Mouse (Mus musculus) right cerebral cortex, postnatal 4 days (tissue): ENCODE data around the gene Olfr492.

Source experiments
- DNase-seq: peaks from one replicate; pipeline ENCODE4 v3.0.0-alpha.2; 2022

The Olfr492 gene

DNA sequence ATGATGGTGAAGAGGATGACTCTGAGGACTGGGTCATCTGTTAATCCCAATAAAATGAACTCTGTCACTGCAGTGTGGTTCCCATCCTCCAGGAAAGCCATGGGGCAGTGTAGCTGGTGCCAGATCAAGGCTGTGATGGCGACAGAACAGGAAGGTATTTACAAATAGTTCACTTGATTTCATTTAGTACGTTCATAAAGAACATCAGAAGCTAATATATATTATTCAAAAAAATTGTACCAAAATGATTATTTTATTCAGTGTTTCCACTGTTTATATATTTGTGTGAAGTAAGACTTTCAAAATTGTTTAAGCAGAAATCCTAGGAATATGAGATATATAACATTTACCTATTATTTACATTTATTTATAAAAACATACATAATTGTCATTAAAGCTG lies at the start of gene Olfr492:
Gene Olfr492, minus strand, starts transcription at position 101 of the 400 bp plus-strand sequence.
- DNase-seq = no peak

DNA sequence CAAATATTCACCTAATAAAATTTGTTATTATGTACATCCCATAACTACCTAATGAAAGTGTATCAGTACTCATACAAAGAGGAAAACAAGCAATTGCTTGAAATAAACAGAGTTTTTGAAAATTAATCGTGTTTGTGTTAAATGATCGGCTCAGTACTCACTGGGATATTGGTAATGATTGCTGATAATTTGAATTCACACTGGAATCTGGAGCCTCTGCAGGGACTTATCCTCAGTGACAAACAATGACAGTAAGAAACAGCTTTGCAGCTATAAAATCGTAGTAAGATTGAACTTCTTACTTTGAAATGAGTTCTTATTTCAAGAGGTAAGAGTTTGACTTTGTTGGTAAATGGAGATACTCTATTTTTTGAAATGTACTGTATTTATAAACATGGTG lies 41.6 kb upstream of the Olfr492 start, which contains the start of gene Olfr494:
Gene Olfr494, plus strand, starts transcription at position 301 of the 400 bp plus-strand sequence.
- DNase-seq = no peak

DNA sequence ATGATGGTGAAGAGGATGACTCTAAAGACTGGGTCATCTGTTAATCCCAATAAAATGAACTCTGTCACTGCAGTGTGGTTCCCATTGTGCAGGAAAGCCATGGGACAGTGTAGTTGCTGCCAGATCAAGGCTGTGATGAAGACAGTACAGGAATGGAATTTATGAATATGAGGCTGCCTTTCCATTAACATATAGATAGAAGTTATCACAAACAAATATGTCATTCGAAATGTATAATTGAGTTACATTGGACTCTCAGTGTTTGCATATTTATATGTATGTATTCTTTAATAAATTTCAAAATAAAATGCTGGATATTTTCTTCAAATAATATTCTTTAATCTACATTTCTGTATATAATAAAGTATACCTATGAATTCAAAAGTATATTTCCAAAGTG lies 23.4 kb upstream of the Olfr492 start, which contains the start of gene Olfr493:
Gene Olfr493, minus strand, starts transcription at position 101 of the 400 bp plus-strand sequence.
- DNase-seq = no peak

DNA sequence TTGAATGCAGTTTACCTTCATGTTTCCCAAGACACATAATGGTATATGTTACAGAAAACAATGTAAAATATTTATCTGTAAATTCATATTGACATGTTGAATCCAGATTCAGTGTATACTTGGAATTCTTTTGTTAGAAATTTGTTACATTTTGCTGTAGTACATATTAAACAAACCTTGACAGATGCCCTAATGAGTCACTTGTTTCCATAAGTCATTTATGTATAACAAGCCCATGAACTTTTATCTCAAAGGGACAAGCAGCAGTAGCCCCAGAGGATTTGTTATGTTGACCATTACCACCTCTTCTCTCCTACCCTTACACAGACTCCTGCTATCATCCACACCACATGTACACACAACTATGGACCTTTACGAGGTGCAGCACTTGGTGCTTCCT lies 10.3 kb downstream of the Olfr492 start, which contains the start of gene Olfr491:
Gene Olfr491, plus strand, starts transcription at position 301 of the 400 bp plus-strand sequence.
- no peak for DNase-seq

DNA sequence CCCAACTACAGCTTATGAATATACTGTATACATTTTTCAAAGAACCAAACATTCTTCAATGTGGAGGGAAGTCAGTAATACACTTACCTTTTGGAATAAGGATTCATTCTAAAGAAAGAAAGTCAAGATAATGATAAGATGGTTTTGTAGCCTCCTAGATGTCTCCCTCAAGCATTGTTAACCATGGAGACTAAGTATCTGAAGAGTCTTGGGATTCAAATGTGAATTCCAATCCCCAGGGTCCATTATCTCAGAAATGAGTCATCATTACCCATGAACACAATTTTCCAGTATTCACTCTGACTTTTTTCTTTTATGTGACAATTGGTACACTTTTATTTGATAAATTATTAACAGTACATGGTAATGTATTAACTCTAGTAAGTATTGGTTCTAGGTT lies 34.6 kb downstream of the Olfr492 start, which contains the start of gene Olfr490:
Gene Olfr490, minus strand, starts transcription at position 101 of the 400 bp plus-strand sequence.
- DNase-seq = no peak
